Comparison of ENCODE assay signal across 8 mouse cellular contexts in the genomic region with DNA sequence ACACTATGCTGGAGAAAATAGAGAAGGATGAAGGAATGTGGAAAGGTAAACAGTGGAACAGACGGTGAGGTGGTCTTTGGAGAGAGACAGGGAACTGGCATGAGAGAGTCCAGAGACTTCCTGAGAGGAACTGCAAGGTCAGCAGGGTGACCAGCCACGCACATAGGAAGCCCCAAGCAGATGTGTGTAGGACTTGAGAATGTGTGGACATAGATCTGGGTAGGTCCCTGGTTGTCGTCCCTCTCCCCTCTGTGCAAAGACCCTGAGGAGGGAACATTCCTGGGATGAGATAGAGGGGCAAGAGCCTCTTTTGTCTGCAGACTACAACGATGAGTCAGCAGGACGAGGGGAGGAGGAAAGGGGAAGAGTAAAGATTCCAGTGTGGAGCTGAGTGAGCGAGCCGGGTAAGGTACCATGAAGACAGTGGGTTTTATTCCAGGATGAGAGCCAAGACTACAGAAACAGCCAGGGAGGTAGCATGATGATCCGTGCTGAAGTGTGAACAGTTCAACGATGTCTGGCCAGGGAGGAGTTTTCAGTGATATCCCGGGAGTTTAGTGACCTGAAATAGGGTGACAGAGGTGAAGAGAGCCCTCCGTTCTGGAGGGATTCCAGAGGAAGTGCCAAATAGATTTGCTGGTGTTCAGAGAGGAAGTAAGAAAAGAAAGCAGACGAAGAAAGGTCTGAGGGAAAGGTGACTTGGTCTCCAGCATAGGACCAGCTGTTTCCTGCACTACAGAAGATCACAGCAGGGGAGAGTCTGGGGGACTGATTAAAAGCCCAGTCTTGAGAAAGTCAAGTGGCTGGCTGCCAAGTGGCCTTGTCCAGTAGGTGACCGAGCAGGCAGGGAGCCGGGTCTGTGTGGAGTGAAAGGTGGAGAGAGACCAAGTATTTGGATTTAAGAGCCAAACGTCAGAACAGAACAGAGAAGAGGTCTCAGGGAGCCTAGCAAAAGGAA.
DNase-seq lines count a peak whose midpoint lies in the region; ATAC-seq and TF ChIP-seq lines count a peak whose summit lies in the region.

No protein-coding gene starts in this region.

- no peak overlapping the region for H3K27ac ChIP-seq in ES-E14 (ENCODE audit: insufficient read depth, low read depth, low read length, poor library complexity, severe bottlenecking)
- 0 out of 2 replicates have a peak overlapping the region, but pooled peaks have one; percentile 6 for H3K27ac ChIP-seq in hindbrain, embryonic 14.5 days
- H3K27ac ChIP-seq in liver, adult 2 months (replicated peaks; ENCODE audit: insufficient read depth, low read depth, low read length): peak overlapping the region; percentile 34

- no peak for TF ChIP-seq CTCF in liver, adult 2 months (IDR thresholded peaks at IDR 0.05; ENCODE audit: low read depth, low read length)

- no peak overlapping the region for H3K4me3 ChIP-seq in ES-E14 (ENCODE audit: insufficient read depth in 1 of 2, low read depth in 1 of 2, low read length in 2 of 2, poor library complexity in 1 of 2, severe bottlenecking in 1 of 2)
- H3K4me3 ChIP-seq in hindbrain, embryonic 14.5 days (replicated peaks; ENCODE audit: low read length): no peak overlapping the region
- H3K4me3 ChIP-seq in liver, adult 2 months (ENCODE audit: insufficient read depth, low read depth, low read length): no peak overlapping the region

- no peak overlapping the region for H3K4me2 ChIP-seq in hindbrain, embryonic 14.5 days (replicated peaks)

- H3K79me2 ChIP-seq in liver, adult 2 months (ENCODE audit: control insufficient read depth, insufficient read depth, low read length): no peaks in the 10 kb centered on the region

- peaks cover 2 to 20% of the 10 kb centered on the region in 2 experiments; a peak in 3 of 4 replicates for H3K4me1 ChIP-seq in ES-E14 (ENCODE audit: control insufficient read depth in 2 of 2, insufficient read depth in 2 of 2, low read length in 2 of 2, poor library complexity in 1 of 2)
- peaks cover 35% of the 10 kb centered on the region for H3K4me1 ChIP-seq in hindbrain, embryonic 14.5 days (replicated peaks; ENCODE audit: control insufficient read depth, insufficient read depth, low read length)
- H3K4me1 ChIP-seq in liver, adult 2 months (ENCODE audit: control insufficient read depth, insufficient read depth, low read length): peaks cover 21% of the 10 kb centered on the region

- ATAC-seq in frontal cortex, adult (ENCODE audit: low TSS enrichment): peak; percentile 64
- ATAC-seq in hindbrain, embryonic 14.5 days (ENCODE audit: low FRiP score): peak; percentile 18; the same call in 1 of the 2 replicates

- WGBS in hindbrain, embryonic 14.5 days: 42% methylated on average over 15 of the region's 15 CpGs
- 13% methylated on average over 15 of the region's 15 CpGs for WGBS in liver, adult 2 months

- in situ Hi-C loops in ES-E14 (cut with MboI; ENCODE audit: low sequenced_read_pairs in 2 of 2, unreplicated experiment in 2 of 2): no loop called here

- H3K27me3 ChIP-seq in hindbrain, embryonic 14.5 days (ENCODE audit: control insufficient read depth, insufficient read depth, low read length): no peaks in the 10 kb centered on the region
- H3K27me3 ChIP-seq in liver, adult 2 months (ENCODE audit: control insufficient read depth, insufficient read depth, low read length): no peaks in the 10 kb centered on the region

- DNase-seq in frontal cortex, postnatal 25 days (ENCODE audit: low spot score in 2 of 2): no peak
- DNase-seq in ES-E14 (ENCODE audit: low read depth, low spot score): no peak
- peak; percentile 39 for DNase-seq in embryo, embryonic 10 days (ENCODE audit: low spot score)
- no peak for DNase-seq in hindbrain, embryonic 14.5 days (ENCODE audit: low spot score)
- peak; percentile 88 for DNase-seq in liver, adult 2 months (ENCODE audit: extremely low read depth, low read depth, low spot score)
- DNase-seq in right cerebral cortex, postnatal 25 days: peak; percentile 16
- no peak for DNase-seq in MN1 (ENCODE audit: low spot score)

- TF ChIP-seq POLR2A in liver, adult 2 months (IDR thresholded peaks at IDR 0.05; ENCODE audit: extremely low read depth, insufficient read depth, low read length): no peak

- H3K9ac ChIP-seq in ES-E14 (ENCODE audit: insufficient read depth, low read depth, low read length, poor library complexity, severe bottlenecking): no peak overlapping the region
- H3K9ac ChIP-seq in hindbrain, embryonic 14.5 days: no peak overlapping the region
- H3K9ac ChIP-seq in liver, adult 2 months (ENCODE audit: low read depth, low read length): no peak overlapping the region; the same call in none of the 2 replicates

- no peaks in the 10 kb centered on the region for H3K9me3 ChIP-seq in ES-E14 (ENCODE audit: control insufficient read depth, insufficient read depth, low read depth, low read length)
- H3K9me3 ChIP-seq in hindbrain, embryonic 14.5 days (ENCODE audit: control insufficient read depth, low read length): no peaks in the 10 kb centered on the region

- H3K36me3 ChIP-seq in ES-E14 (ENCODE audit: control insufficient read depth, insufficient read depth, low read length, poor library complexity, severe bottlenecking): no peaks in the 10 kb centered on the region
- no peaks in the 10 kb centered on the region; the same call in 1 of the 2 replicates for H3K36me3 ChIP-seq in hindbrain, embryonic 14.5 days (replicated peaks; ENCODE audit: control insufficient read depth, insufficient read depth)
- H3K36me3 ChIP-seq in liver, adult 2 months (ENCODE audit: control insufficient read depth, insufficient read depth, low read length): no peaks in the 10 kb centered on the region

TF ChIP-seq in ES-E14, 5 proteins besides CTCF, POLR2A, EP300 and RAD21:
- peak; percentile 90 for TF ChIP-seq MAFK (IDR thresholded peaks at IDR 0.05; ENCODE audit: insufficient read depth, low read depth, low read length)
- no peak for TF ChIP-seq ZC3H11A (IDR thresholded peaks at IDR 0.05; ENCODE audit: borderline replicate concordance, low read depth, low read length)

Comparison
In these comparisons a context has a peak if more than half of its experiments do, and no peak if none do; other contexts are left out.
1. DNase-seq: peak in embryo, embryonic 10 days (single experiment), liver, adult 2 months (single experiment) and right cerebral cortex, postnatal 25 days (single experiment); none in frontal cortex, postnatal 25 days (0 of 2), ES-E14 (single experiment), hindbrain, embryonic 14.5 days (single experiment) and MN1 (single experiment).